22 mouse cellular contexts compared by ENCODE assay signal in the genomic region with DNA sequence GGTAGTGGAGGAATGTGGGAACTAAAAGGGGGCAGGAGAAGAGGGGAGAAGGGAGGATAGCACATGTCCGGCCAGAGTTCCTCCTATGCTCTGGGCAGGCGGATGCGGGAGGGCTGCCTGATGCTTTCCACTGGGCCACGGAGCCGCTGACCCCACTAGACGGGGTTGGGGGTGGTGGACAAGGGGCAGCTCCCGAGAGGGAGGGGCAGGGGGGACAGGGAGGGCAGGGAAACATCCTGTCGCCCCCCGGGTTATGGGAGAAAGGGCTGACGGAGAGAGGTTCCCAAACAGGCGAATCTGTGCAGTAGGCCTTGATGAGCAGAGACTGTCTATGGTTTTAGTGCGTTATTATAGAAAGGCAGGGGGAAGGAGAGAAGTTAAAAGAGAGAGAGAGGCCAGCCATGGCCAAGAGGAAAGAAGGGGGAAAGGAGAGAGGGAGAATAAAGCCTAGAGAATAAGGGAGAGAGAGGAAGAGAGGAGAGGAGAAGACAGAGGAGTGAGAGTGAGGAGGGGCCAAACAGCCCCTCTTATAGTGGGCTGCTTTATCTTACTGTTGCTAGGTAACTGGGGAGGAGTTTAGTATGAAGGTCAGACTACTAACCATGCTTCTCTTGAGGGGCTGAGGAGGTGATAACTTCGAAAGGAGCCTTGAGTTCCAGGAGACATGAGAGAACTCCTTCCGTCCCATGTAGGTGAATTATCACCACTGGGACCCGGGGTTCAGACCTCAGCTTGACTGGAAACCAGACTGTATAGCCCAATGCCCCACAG. TPM values are rescaled to one million over a fixed set of nuclear protein-coding genes. Genes with fewer than 3 reads are reported as not detected.
A peak's percentile ranks its signal among the peaks of the same experiment; 100 is the strongest.
DNase-seq lines count a peak whose midpoint lies in the region; ATAC-seq and TF ChIP-seq lines count a peak whose summit lies in the region.
"Had no signal": no experiment of that assay in that cellular context is flagged by ENCODE, and none has a peak within 500 bp of the region (broad histone marks: within the 10 kb centered on the region; RNA-seq: fewer than 3 reads in every experiment).

No protein-coding gene starts in this region.

- DNase-seq in adrenal gland, postnatal 10 days = peak; percentile 14
- no peak for DNase-seq in adrenal gland, postnatal 4 days (ENCODE audit: low spot score in 2 of 2)
- DNase-seq in hindbrain, embryonic 11.5 days (ENCODE audit: low spot score) = no peak
- DNase-seq in hindbrain, embryonic 14.5 days (ENCODE audit: low spot score) = no peak
- DNase-seq in midbrain, embryonic 11.5 days (ENCODE audit: low spot score, missing footprints) = no peak
- DNase-seq in midbrain, postnatal 0 days (ENCODE audit: low spot score) = no peak
- DNase-seq in midbrain, embryonic 14.5 days = no peak
- DNase-seq in cerebellum, adult 11 months = no peak
- DNase-seq: cerebellum, adult 11-12 months; cerebellum, postnatal 36 days; gastrocnemius, postnatal 14 days; kidney, postnatal 25 days had no signal

- H3K4me3 ChIP-seq in hindbrain, embryonic 11.5 days (ENCODE audit: low read depth, low read length) = no peak overlapping the region
- H3K4me3 ChIP-seq in hindbrain, embryonic 14.5 days (replicated peaks; ENCODE audit: low read length) = no peak overlapping the region
- H3K4me3 ChIP-seq in midbrain, embryonic 11.5 days (ENCODE audit: low read depth, low read length) = no peak overlapping the region
- H3K4me3 ChIP-seq in midbrain, postnatal 0 days (ENCODE audit: low read depth, low read length) = no peak overlapping the region
- H3K4me3 ChIP-seq in midbrain, embryonic 14.5 days (replicated peaks; ENCODE audit: low read depth, low read length) = no peak overlapping the region
- H3K4me3 ChIP-seq: erythroblast, embryonic 14.5 days; limb, embryonic 13.5 days; myocyte had no signal

- H3K36me3 ChIP-seq in hindbrain, embryonic 11.5 days (ENCODE audit: control insufficient read depth, insufficient read depth, low read length) = no peaks in the 10 kb centered on the region
- peaks cover 35% of the 10 kb centered on the region for H3K36me3 ChIP-seq in hindbrain, embryonic 14.5 days (replicated peaks; ENCODE audit: control insufficient read depth, insufficient read depth)
- no peaks in the 10 kb centered on the region; the same call in 1 of the 2 replicates for H3K36me3 ChIP-seq in midbrain, embryonic 11.5 days (ENCODE audit: control insufficient read depth, insufficient read depth, low read length)
- peaks cover 12% of the 10 kb centered on the region for H3K36me3 ChIP-seq in midbrain, postnatal 0 days (ENCODE audit: insufficient read depth, low read length)
- H3K36me3 ChIP-seq in midbrain, embryonic 14.5 days (ENCODE audit: control insufficient read depth, insufficient read depth, low read length) = peaks cover 13% of the 10 kb centered on the region

- TF ChIP-seq CTCF in midbrain, postnatal 0 days (IDR thresholded peaks at IDR 0.05) = no peak

- H3K9me3 ChIP-seq in hindbrain, embryonic 11.5 days (ENCODE audit: control insufficient read depth, low read length) = no peaks in the 10 kb centered on the region
- H3K9me3 ChIP-seq in hindbrain, embryonic 14.5 days (ENCODE audit: control insufficient read depth, low read length) = no peaks in the 10 kb centered on the region
- H3K9me3 ChIP-seq in midbrain, embryonic 11.5 days (ENCODE audit: control insufficient read depth, low read length) = no peaks in the 10 kb centered on the region
- H3K9me3 ChIP-seq in midbrain, postnatal 0 days (ENCODE audit: low read length) = no peaks in the 10 kb centered on the region
- no peaks in the 10 kb centered on the region for H3K9me3 ChIP-seq in midbrain, embryonic 14.5 days (ENCODE audit: control insufficient read depth, low read length)
- H3K9me3 ChIP-seq: limb, embryonic 13.5 days had no signal

- no peak overlapping the region for H3K27ac ChIP-seq in hindbrain, embryonic 11.5 days (ENCODE audit: low read depth, low read length)
- H3K27ac ChIP-seq in hindbrain, embryonic 14.5 days = no peak overlapping the region
- H3K27ac ChIP-seq in midbrain, embryonic 11.5 days (ENCODE audit: low read depth, low read length) = no peak overlapping the region
- no peak overlapping the region for H3K27ac ChIP-seq in midbrain, postnatal 0 days (ENCODE audit: low read depth, low read length)
- no peak overlapping the region for H3K27ac ChIP-seq in midbrain, embryonic 14.5 days (replicated peaks; ENCODE audit: low read depth, low read length)
- H3K27ac ChIP-seq: limb, embryonic 13.5 days; liver, embryonic 14.5 days had no signal

- H3K4me1 ChIP-seq in hindbrain, embryonic 11.5 days (replicated peaks; ENCODE audit: control insufficient read depth, insufficient read depth, low read length) = no peaks in the 10 kb centered on the region
- no peaks in the 10 kb centered on the region for H3K4me1 ChIP-seq in hindbrain, embryonic 14.5 days (replicated peaks; ENCODE audit: control insufficient read depth, insufficient read depth, low read length)
- H3K4me1 ChIP-seq in midbrain, embryonic 11.5 days (ENCODE audit: control insufficient read depth, insufficient read depth, low read length) = no peaks in the 10 kb centered on the region
- H3K4me1 ChIP-seq in midbrain, postnatal 0 days (ENCODE audit: insufficient read depth, low read length) = no peaks in the 10 kb centered on the region
- H3K4me1 ChIP-seq in midbrain, embryonic 14.5 days (ENCODE audit: control insufficient read depth, insufficient read depth, low read length) = no peaks in the 10 kb centered on the region
- H3K4me1 ChIP-seq: limb, embryonic 13.5 days had no signal

- H3K4me2 ChIP-seq in hindbrain, embryonic 11.5 days (replicated peaks; ENCODE audit: low read depth, low read length) = no peak overlapping the region
- no peak overlapping the region for H3K4me2 ChIP-seq in hindbrain, embryonic 14.5 days (replicated peaks)
- H3K4me2 ChIP-seq in midbrain, embryonic 11.5 days = no peak overlapping the region
- no peak overlapping the region for H3K4me2 ChIP-seq in midbrain, postnatal 0 days (ENCODE audit: low read depth, low read length, poor library complexity, severe bottlenecking)
- no peak overlapping the region for H3K4me2 ChIP-seq in midbrain, embryonic 14.5 days (ENCODE audit: low read length)
- H3K4me2 ChIP-seq: limb, embryonic 13.5 days had no signal

- 60% methylated on average over 15 of the region's 15 CpGs for WGBS in hindbrain, embryonic 11.5 days
- 66% methylated on average over 15 of the region's 15 CpGs for WGBS in hindbrain, embryonic 14.5 days
- WGBS in midbrain, embryonic 11.5 days = 61% methylated on average over 15 of the region's 15 CpGs
- 62% methylated on average over 15 of the region's 15 CpGs for WGBS in midbrain, postnatal 0 days
- WGBS in midbrain, embryonic 14.5 days = 66% methylated on average over 15 of the region's 15 CpGs

- no peaks in the 10 kb centered on the region for H3K27me3 ChIP-seq in hindbrain, embryonic 11.5 days (ENCODE audit: control insufficient read depth, insufficient read depth, low read length)
- no peaks in the 10 kb centered on the region for H3K27me3 ChIP-seq in hindbrain, embryonic 14.5 days (ENCODE audit: control insufficient read depth, insufficient read depth, low read length)
- no peaks in the 10 kb centered on the region for H3K27me3 ChIP-seq in midbrain, embryonic 11.5 days (ENCODE audit: control insufficient read depth, insufficient read depth, low read length)
- H3K27me3 ChIP-seq in midbrain, postnatal 0 days (ENCODE audit: insufficient read depth, low read length) = no peaks in the 10 kb centered on the region
- no peaks in the 10 kb centered on the region for H3K27me3 ChIP-seq in midbrain, embryonic 14.5 days (ENCODE audit: control insufficient read depth, insufficient read depth, low read length)
- H3K27me3 ChIP-seq: limb, embryonic 13.5 days had no signal

- ATAC-seq in hindbrain, embryonic 11.5 days (ENCODE audit: low FRiP score) = peak; percentile 47; the same call in 1 of the 2 replicates
- no peak; the same call in 1 of the 2 replicates for ATAC-seq in hindbrain, embryonic 14.5 days (ENCODE audit: low FRiP score)
- ATAC-seq in midbrain, embryonic 11.5 days (ENCODE audit: low FRiP score) = 0 out of 2 replicates have a peak, but pooled peaks have one; percentile 22
- ATAC-seq in midbrain, postnatal 0 days (ENCODE audit: low FRiP score) = no peak
- ATAC-seq in midbrain, embryonic 14.5 days (ENCODE audit: low FRiP score, low TSS enrichment) = peak; percentile 20; the same call in 1 of the 2 replicates
- ATAC-seq: intestine, embryonic 16.5 days; lung, postnatal 0 days had no signal

- no peak overlapping the region for H3K9ac ChIP-seq in hindbrain, embryonic 11.5 days (ENCODE audit: low read depth, low read length)
- H3K9ac ChIP-seq in hindbrain, embryonic 14.5 days = no peak overlapping the region
- H3K9ac ChIP-seq in midbrain, embryonic 11.5 days (ENCODE audit: low read length) = no peak overlapping the region
- H3K9ac ChIP-seq in midbrain, postnatal 0 days (replicated peaks; ENCODE audit: low read length, poor library complexity, severe bottlenecking) = no peak overlapping the region
- H3K9ac ChIP-seq in midbrain, embryonic 14.5 days (replicated peaks; ENCODE audit: low read length) = no peak overlapping the region
- H3K9ac ChIP-seq: limb, embryonic 13.5 days; liver, embryonic 14.5 days had no signal

RNA-seq across cellular contexts. Expression of a gene that starts 4.2 kb away (rescaled TPM):
- total RNA-seq in adrenal gland, postnatal 10 days (2021) = not detected
- total RNA-seq in adrenal gland, postnatal 4 days (2021) = under 1 TPM in 1 of 2 experiments, not detected in 1; 0.25 TPM
- not detected in 2 replicates for polyA plus RNA-seq in hindbrain, embryonic 11.5 days (2014; fragmentation: Nextera tagmentation; extraction: Ambion mirVana)
- 0.13 TPM in 1 of 2 replicates, not detected in the other for polyA plus RNA-seq in hindbrain, embryonic 14.5 days (2014; fragmentation: Nextera tagmentation; extraction: Ambion mirVana)
- polyA plus RNA-seq in midbrain, embryonic 11.5 days (2014; fragmentation: Nextera tagmentation; extraction: Ambion mirVana) = not detected in 2 replicates
- total RNA-seq in midbrain, postnatal 0 days (2014; rRNA removed) = 0.14 and 0.16 TPM in 2 replicates
- 0.23 and 0.35 TPM in 2 replicates for polyA plus RNA-seq in midbrain, postnatal 0 days (2015; fragmentation: Nextera tagmentation; extraction: Ambion mirVana)
- not detected in 2 replicates for polyA plus RNA-seq in midbrain, embryonic 14.5 days (2014; fragmentation: Nextera tagmentation; extraction: Ambion mirVana)
- total RNA-seq: gastrocnemius, postnatal 14 days; heart, postnatal 14 days; megakaryocyte, adult 5-6 weeks; MEL had no signal
- polyA plus RNA-seq: embryonic facial prominence, embryonic 11.5 days; erythroblast, embryonic 14.5 days; intestine, embryonic 16.5 days; limb, embryonic 13.5 days; liver, embryonic 14.5 days; lung, postnatal 0 days; myocyte had no signal

RNA-seq across cellular contexts. Expression of a gene that starts 46.9 kb away (rescaled TPM):
- 100 to 1,000 TPM in 1 of 2 experiments, 10 to 100 TPM in 1; 96.1 to 113 TPM for total RNA-seq in adrenal gland, postnatal 10 days (2021)
- total RNA-seq in adrenal gland, postnatal 4 days (2021) = 100 to 1,000 TPM; 119 to 122 TPM
- polyA plus RNA-seq in hindbrain, embryonic 11.5 days (2014; fragmentation: Nextera tagmentation; extraction: Ambion mirVana) = 90.7 and 95.9 TPM in 2 replicates
- polyA plus RNA-seq in hindbrain, embryonic 14.5 days (2014; fragmentation: Nextera tagmentation; extraction: Ambion mirVana) = 62.9 and 69.9 TPM in 2 replicates
- polyA plus RNA-seq in midbrain, embryonic 11.5 days (2014; fragmentation: Nextera tagmentation; extraction: Ambion mirVana) = 87.5 and 98.9 TPM in 2 replicates
- total RNA-seq in midbrain, postnatal 0 days (2014; rRNA removed) = 66.5 and 82.3 TPM in 2 replicates
- 49.1 and 52.5 TPM in 2 replicates for polyA plus RNA-seq in midbrain, postnatal 0 days (2015; fragmentation: Nextera tagmentation; extraction: Ambion mirVana)
- 71.3 and 79.9 TPM in 2 replicates for polyA plus RNA-seq in midbrain, embryonic 14.5 days (2014; fragmentation: Nextera tagmentation; extraction: Ambion mirVana)

RNA-seq across cellular contexts. Expression of a gene that starts 47.3 kb away (rescaled TPM):
- 1 to 10 TPM; 4.3 to 6.2 TPM for total RNA-seq in adrenal gland, postnatal 10 days (2021)
- 1 to 10 TPM; 8.4 to 8.9 TPM for total RNA-seq in adrenal gland, postnatal 4 days (2021)
- 11.9 and 13.4 TPM in 2 replicates for polyA plus RNA-seq in hindbrain, embryonic 11.5 days (2014; fragmentation: Nextera tagmentation; extraction: Ambion mirVana)
- polyA plus RNA-seq in hindbrain, embryonic 14.5 days (2014; fragmentation: Nextera tagmentation; extraction: Ambion mirVana) = 2.9 and 3.2 TPM in 2 replicates
- polyA plus RNA-seq in midbrain, embryonic 11.5 days (2014; fragmentation: Nextera tagmentation; extraction: Ambion mirVana) = 11.7 and 14.3 TPM in 2 replicates
- total RNA-seq in midbrain, postnatal 0 days (2014; rRNA removed) = 3.6 and 4.1 TPM in 2 replicates
- polyA plus RNA-seq in midbrain, postnatal 0 days (2015; fragmentation: Nextera tagmentation; extraction: Ambion mirVana) = 1.6 and 1.8 TPM in 2 replicates
- polyA plus RNA-seq in midbrain, embryonic 14.5 days (2014; fragmentation: Nextera tagmentation; extraction: Ambion mirVana) = 1.9 and 3.9 TPM in 2 replicates

Comparison
In these comparisons a context has a peak if more than half of its experiments do, and no peak if none do; other contexts are left out.
1. ATAC-seq: peak in hindbrain, embryonic 11.5 days (single experiment), midbrain, embryonic 11.5 days (single experiment) and midbrain, embryonic 14.5 days (single experiment); none in hindbrain, embryonic 14.5 days (single experiment) and midbrain, postnatal 0 days (single experiment).